Mouse (Mus musculus) heart, embryonic 15.5 days (tissue): ENCODE results near the gene Rpusd3. TPM values are rescaled to one million over a fixed set of nuclear protein-coding genes. Genes with fewer than 3 reads are reported as not detected.

Experiments used
- ATAC-seq: fragments of 200-750 bp; cut with Nextera tagmentation; replicated peaks from 2 replicates; pipeline ENCODE4 v1.8.0; 2017; ENCODE audit warnings: low read depth, moderate TSS enrichment; ENCODE audit not compliant: insufficient number of reproducible peaks, insufficient read depth, low FRiP score
- H3K27ac ChIP-seq: fragments of 300-500 bp; sonication (generic); 2 replicates; pipeline ENCODE4 v1.5.1; 2015; ENCODE audit warnings: mild to moderate bottlenecking, inconsistent platforms
- H3K27me3 ChIP-seq: fragments of 300-500 bp; sonication (generic); 2 replicates; pipeline ENCODE4 v1.6.1; 2015; ENCODE audit warnings: inconsistent platforms
- H3K36me3 ChIP-seq: fragments of 300-500 bp; sonication (generic); 2 replicates; pipeline ENCODE4 v1.6.1; 2015; ENCODE audit warnings: mild to moderate bottlenecking, inconsistent platforms
- H3K4me1 ChIP-seq: fragments of 300-500 bp; sonication (generic); replicated peaks from 2 replicates; pipeline ENCODE4 v1.6.1; 2015; ENCODE audit warnings: inconsistent platforms
- H3K4me2 ChIP-seq: fragments of 300-500 bp; sonication (generic); 2 replicates; pipeline ENCODE4 v1.6.1; 2015; ENCODE audit warnings: inconsistent platforms, mild to moderate bottlenecking, moderate library complexity
- H3K4me3 ChIP-seq: fragments of 300-500 bp; sonication (generic); 2 replicates; pipeline ENCODE4 v1.5.1; 2015; ENCODE audit warnings: mild to moderate bottlenecking, inconsistent platforms
- H3K9ac ChIP-seq: fragments of 300-500 bp; sonication (generic); 2 replicates; pipeline ENCODE4 v1.6.1; 2015; ENCODE audit warnings: mild to moderate bottlenecking, inconsistent platforms
- H3K9me3 ChIP-seq: fragments of 300-500 bp; sonication (generic); replicated peaks from 2 replicates; pipeline ENCODE4 v1.6.1; 2016; ENCODE audit warnings: inconsistent platforms
- WGBS: fragments of 180-500 bp; shearing (Covaris S2); methylation state at CpG from one replicate; pipeline ENCODE4 v1.1.7; 2015; ENCODE audit warnings: mixed read lengths; 5-methylcytosine and 5-hydroxymethylcytosine counted together
- polyA plus RNA-seq: library from polyadenylated mRNA; unstranded; fragments of >200 nt; fragmentation: Nextera tagmentation; extraction: Ambion mirVana; gene quantifications from 2 replicates; pipeline ENCODE4 v1.2.1, GENCODE M21; 2015

Rpusd3 gene
- polyA plus RNA-seq, 1 experiment from 2014 or later, result 9.5 TPM

DNA sequence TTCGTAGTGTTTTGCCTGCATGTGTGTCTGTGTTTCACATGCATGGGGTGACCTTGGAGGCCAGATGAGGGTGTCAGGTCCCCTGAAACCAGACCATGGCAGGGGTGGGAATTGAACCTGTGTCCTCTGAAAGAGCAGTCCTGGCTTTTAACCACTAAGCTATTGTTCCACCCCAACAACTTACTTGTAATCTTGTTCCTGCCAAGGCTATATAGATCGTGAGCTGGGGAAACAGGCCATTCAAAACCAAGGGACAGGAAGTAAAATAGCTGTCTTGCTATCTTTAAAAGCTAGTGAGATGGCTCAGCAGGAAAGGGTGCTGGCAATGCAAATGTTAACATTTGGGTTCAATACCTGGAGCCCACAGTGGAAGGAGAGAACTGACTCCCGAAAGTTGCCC is 10.8 kb upstream of the Rpusd3 start:
- Histone ChIP-seq H3K4me2 (no peak overlapping the region), H3K27ac (no peak overlapping the region), H3K4me3 (no peak overlapping the region), H3K9me3 (no peaks in the 10 kb centered on the region), H3K4me1 (0 out of 2 replicates have a peak, but pooled peaks cover 2% of the 10 kb centered on the region), H3K27me3 (no peaks in the 10 kb centered on the region), H3K9ac (no peak overlapping the region), H3K36me3 (no peaks in the 10 kb centered on the region)
- no peak for ATAC-seq
- 67% methylated on average over 3 of the region's 3 CpGs for WGBS

DNA sequence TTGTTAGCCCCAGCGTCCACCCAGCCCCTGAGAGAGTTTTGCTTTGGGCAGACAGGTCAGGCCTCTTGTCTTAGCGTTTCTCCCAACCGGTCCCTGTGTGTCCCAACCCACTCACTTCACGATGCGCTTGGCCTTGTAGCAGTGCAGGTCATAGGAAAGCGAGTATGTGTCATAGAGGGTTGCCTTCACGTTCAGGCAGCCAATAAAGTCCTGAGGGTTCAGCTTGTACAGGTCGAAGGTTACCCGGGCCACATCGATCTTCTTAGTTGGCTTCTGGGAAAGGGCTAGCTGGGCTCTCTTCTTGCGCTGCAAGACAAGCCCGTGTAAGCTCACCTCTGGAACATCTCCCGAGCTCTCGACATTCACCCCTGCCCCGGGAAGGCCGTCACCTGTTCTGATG is 8.9 kb upstream of the Rpusd3 start:
- Histone ChIP-seq H3K27me3 (no peaks in the 10 kb centered on the region), H3K9me3 (no peaks in the 10 kb centered on the region), H3K4me1 (0 out of 2 replicates have a peak, but pooled peaks cover 2% of the 10 kb centered on the region), H3K27ac (no peak overlapping the region), H3K4me2 (no peak overlapping the region), H3K4me3 (no peak overlapping the region), H3K9ac (no peak overlapping the region), H3K36me3 (no peaks in the 10 kb centered on the region)
- no peak for ATAC-seq
- WGBS, result 88% methylated on average over 16 of the region's 16 CpGs

DNA sequence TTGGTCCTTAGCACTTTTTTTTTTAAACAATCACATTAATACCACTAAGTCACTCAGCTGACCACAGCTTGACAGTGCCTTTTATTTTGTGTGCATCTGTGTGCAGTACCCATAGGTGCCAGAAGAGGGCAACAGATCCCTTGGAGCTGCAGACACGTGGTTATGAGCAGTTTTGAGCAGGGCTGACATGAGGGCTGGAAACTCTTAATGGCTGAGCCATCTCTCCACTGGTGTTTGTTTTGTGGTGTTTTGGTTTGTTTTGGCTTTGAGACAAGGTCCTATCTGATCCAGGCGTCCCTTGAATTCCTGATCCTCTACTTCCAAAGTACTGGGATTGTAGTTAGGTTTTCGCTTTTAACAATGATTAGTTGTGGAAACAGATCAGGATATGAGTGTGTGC is 8.3 kb upstream of the Rpusd3 start:
- H3K9ac ChIP-seq, result no peak overlapping the region
- H3K4me2 ChIP-seq, result no peak overlapping the region
- H3K9me3 ChIP-seq, result no peaks in the 10 kb centered on the region
- no peaks in the 10 kb centered on the region for H3K27me3 ChIP-seq
- ATAC-seq, result no peak
- H3K36me3 ChIP-seq, result no peaks in the 10 kb centered on the region
- H3K4me3 ChIP-seq, result no peak overlapping the region
- H3K4me1 ChIP-seq, result 0 out of 2 replicates have a peak, but pooled peaks cover 2% of the 10 kb centered on the region
- H3K27ac ChIP-seq, result no peak overlapping the region
- WGBS, result 56% methylated on average over 3 of the region's 3 CpGs

DNA sequence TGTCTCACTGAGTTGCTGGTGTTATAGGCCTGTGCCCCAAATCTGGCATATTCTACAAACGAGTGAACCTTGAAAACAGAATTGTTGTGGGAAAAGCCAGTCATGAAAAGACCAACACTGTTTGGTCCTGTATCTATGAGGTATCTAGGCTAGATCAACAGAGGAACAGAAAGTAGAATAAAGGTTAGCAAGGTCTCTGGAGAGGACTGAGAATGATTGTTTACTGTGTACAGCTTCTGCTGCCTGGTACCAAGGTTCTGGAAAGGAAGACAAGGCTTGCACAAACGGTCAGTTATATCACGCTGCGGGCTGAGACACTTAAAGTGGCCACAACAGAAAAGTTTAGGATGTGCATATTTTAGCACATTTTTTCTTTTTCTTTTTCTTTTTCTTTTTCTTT is 7.6 kb upstream of the Rpusd3 start:
- Histone ChIP-seq H3K4me1 (no peaks in the 10 kb centered on the region), H3K9me3 (no peaks in the 10 kb centered on the region), H3K9ac (no peak overlapping the region), H3K27ac (no peak overlapping the region), H3K36me3 (no peaks in the 10 kb centered on the region), H3K27me3 (no peaks in the 10 kb centered on the region), H3K4me3 (no peak overlapping the region), H3K4me2 (no peak overlapping the region)
- 84% methylated on average over 4 of the region's 4 CpGs for WGBS
- no peak for ATAC-seq

DNA sequence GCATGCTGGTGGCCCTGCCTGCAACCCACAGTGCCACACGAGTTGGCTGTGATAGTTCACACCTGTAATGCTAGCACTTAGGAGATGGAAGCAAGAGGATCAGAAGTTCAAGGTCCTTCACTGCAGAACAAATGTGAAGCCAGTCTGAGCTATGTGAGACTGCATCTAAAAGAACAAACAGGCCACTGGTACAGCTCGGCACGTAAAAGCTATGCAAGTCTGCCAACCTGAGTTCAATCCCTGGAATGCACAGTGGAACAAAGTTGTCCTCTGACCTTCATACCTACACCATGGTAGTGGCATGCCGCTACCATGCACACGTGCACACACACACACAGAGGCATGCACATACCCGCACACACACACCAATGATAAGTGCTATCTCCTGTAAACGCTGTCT is 5.0 kb upstream of the Rpusd3 start:
- Histone ChIP-seq H3K27me3 (no peaks in the 10 kb centered on the region), H3K27ac (no peak overlapping the region), H3K9me3 (no peaks in the 10 kb centered on the region), H3K9ac (no peak overlapping the region), H3K36me3 (no peaks in the 10 kb centered on the region), H3K4me3 (no peak overlapping the region), H3K4me1 (peaks cover 4% of the 10 kb centered on the region), H3K4me2 (no peak overlapping the region)
- WGBS, result 81% methylated on average over 7 of the region's 7 CpGs
- no peak for ATAC-seq

DNA sequence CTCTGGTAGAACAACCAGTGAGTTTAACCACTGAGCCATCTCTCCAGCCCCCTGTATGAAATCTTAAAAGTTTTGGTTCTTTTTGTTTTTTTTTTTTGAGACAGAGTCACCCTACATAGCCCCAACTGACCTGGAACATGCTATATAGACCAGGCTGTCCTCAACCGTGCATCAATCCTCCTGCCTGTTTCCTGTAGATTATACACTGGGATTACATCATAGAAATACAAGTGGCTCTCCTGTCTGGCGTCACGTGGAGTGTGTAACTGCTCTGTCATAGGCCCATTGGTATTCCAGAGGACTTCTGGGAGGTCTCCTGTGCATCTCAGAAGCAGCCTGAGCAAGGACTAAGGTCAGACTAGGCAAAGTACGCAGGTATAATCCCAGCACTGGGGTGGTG is 3.9 kb upstream of the Rpusd3 start:
- H3K4me1 ChIP-seq, result peaks cover 11% of the 10 kb centered on the region
- no peak overlapping the region for H3K9ac ChIP-seq
- H3K36me3 ChIP-seq, result no peaks in the 10 kb centered on the region
- H3K9me3 ChIP-seq, result no peaks in the 10 kb centered on the region
- 60% methylated on average over 4 of the region's 4 CpGs for WGBS
- H3K4me2 ChIP-seq, result no peak overlapping the region
- ATAC-seq, result no peak
- H3K27ac ChIP-seq, result no peak overlapping the region
- H3K4me3 ChIP-seq, result no peak overlapping the region
- no peaks in the 10 kb centered on the region for H3K27me3 ChIP-seq

DNA sequence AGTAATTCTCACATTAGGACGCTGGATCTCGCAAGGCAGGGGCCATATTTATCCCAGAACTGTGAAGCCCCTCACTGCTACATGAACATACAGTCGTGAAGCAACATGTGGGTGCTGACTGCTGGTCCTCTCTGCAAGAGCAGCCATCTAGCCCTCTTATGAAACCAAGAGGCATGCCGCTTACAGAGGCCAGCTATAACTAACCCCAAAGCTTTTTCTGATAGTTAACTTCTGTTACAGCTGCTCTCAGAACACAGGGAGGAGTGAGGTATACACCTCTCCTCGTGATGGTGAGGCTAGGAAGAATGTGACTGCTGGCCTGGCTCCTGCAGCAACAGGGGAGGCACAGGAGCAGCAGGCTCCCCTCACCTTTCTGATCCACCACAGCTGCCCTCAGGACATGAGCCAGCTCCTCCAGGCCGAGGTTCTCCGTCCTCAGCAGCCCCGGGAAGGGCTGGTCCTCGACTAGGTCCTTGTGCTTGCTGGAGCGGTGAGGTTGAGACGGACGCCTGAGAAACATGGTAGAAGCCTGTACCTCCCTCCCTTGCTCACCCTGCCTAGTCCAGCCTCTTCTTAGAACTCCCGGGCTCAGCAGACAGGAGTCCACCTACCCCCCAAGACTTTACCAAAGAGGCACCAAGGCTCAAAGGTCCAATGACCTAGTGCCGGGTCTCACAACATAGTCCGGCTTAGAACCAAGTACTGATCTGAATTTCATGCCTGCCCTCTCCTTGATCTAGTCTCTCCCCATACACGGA is 520 bp downstream of the Rpusd3 start:
- Histone ChIP-seq H3K36me3 (no peaks in the 10 kb centered on the region; the same call in 1 of the 2 replicates), H3K27ac (no peak overlapping the region), H3K4me1 (peaks cover 15% of the 10 kb centered on the region), H3K9me3 (no peaks in the 10 kb centered on the region), H3K27me3 (no peaks in the 10 kb centered on the region), H3K4me2 (peak overlapping the region; percentile 86), H3K9ac (peak overlapping the region; percentile 69), H3K4me3 (peak overlapping the region; percentile 66)
- peak; percentile 49 for ATAC-seq
- WGBS, result 13% methylated on average over 16 of the region's 16 CpGs

DNA sequence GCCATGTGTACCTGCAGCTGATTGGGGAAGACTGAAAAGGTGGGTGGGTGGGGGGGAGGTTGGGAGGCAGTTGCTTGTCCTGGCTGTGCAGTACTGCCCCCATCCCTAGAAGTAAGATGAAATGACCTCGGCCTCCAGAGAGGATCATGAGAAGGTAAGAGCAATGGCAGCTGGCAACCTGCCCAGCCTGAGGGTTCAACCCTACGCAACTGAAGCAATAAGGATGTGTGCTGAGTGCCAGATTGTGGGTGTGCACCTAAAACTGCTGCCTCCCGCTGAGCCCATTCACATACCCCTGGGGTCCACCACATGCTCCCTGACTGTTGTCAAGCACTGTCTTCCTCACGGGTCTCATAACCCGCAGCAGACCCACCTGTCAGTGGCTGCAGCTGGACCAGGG is 2.7 kb downstream of the Rpusd3 start:
- H3K4me2 ChIP-seq, result no peak overlapping the region
- peaks cover 15% of the 10 kb centered on the region for H3K4me1 ChIP-seq
- H3K4me3 ChIP-seq, result no peak overlapping the region
- no peaks in the 10 kb centered on the region; the same call in 1 of the 2 replicates for H3K36me3 ChIP-seq
- no peak overlapping the region for H3K9ac ChIP-seq
- H3K27ac ChIP-seq, result no peak overlapping the region
- no peak for ATAC-seq
- WGBS, result 67% methylated on average over 5 of the region's 5 CpGs
- H3K9me3 ChIP-seq, result no peaks in the 10 kb centered on the region
- H3K27me3 ChIP-seq, result no peaks in the 10 kb centered on the region

DNA sequence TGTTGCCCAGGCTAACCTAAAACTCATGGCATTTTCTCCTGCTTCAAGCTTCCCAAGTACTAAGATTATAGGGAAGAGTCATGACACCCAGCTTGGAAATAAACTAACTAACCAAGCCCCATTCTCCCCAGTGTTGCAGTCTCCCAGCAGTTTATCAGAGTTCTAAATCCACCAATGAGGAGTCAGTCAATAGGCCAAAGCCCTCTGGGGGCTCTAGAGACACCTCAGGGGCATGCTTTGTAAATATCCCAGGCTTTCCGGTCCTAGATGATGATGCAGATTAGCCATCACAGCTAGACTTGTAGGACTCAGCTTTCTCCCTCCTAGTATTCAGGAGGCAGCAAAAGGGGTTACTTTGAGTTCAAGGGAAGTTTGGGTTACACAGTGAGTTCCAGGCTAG is 9.1 kb downstream of the Rpusd3 start:
- 77% methylated on average over 1 of the region's 1 CpGs for WGBS
- H3K4me1 ChIP-seq, result no peaks in the 10 kb centered on the region
- ATAC-seq, result no peak

DNA sequence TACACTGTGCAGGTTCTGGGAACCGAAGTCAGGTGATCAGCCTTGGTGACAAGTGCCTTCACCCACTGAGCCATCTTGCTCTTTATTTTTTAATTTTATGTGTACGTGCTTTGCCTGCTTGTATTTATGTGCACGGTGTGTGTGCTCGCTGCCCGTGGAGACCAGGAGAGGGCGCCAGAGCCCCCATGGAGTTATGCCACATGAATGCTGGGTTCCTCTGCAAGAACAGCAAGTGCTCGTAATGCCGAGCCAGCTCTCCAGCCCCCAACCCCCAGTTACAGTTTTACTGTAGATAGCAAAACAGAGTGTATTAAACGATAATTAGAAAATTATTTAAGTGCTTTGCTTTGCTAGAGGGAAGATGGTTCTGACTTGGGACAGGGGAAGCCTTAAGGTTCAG is 12.5 kb downstream of the Rpusd3 start:
- H3K9me3 ChIP-seq, result no peaks in the 10 kb centered on the region
- 76% methylated on average over 9 of the region's 9 CpGs for WGBS
- H3K9ac ChIP-seq, result no peak overlapping the region
- H3K36me3 ChIP-seq, result no peaks in the 10 kb centered on the region
- H3K4me2 ChIP-seq, result no peak overlapping the region
- ATAC-seq, result no peak
- H3K4me1 ChIP-seq, result no peaks in the 10 kb centered on the region
- H3K4me3 ChIP-seq, result no peak overlapping the region
- H3K27ac ChIP-seq, result no peak overlapping the region
- H3K27me3 ChIP-seq, result no peaks in the 10 kb centered on the region

More for the DNA sequence above, 9.1 kb downstream of the Rpusd3 start:
- H3K9me3 ChIP-seq, result no peaks in the 10 kb centered on the region
- H3K36me3 ChIP-seq, result no peaks in the 10 kb centered on the region
- H3K27ac ChIP-seq, result no peak overlapping the region
- H3K4me2 ChIP-seq, result no peak overlapping the region
- no peak overlapping the region for H3K4me3 ChIP-seq
- no peaks in the 10 kb centered on the region for H3K27me3 ChIP-seq
- H3K9ac ChIP-seq, result no peak overlapping the region

DNA sequence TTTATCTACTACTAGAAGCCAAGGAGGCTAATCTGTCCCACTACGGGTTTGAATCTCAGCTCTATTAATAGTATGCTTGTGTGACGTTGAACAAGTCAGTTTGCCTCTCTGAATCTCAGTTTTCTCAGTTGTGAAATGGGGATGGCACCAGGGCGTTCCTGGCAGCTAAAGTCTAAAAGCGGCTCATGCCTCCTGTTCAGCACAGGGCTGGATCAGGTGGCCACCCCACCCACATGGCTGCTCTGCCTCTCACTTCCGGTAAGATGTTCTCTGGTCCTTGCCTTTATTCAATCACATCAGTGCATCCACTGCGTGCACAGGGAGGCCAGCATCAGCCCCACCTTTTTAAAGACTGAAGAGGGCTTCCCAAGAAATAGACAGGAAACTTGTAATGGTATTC is 13.7 kb downstream of the Rpusd3 start:
- Histone ChIP-seq H3K36me3 (no peaks in the 10 kb centered on the region), H3K9me3 (no peaks in the 10 kb centered on the region), H3K27ac (no peak overlapping the region), H3K4me3 (no peak overlapping the region), H3K9ac (no peak overlapping the region), H3K27me3 (no peaks in the 10 kb centered on the region), H3K4me2 (no peak overlapping the region), H3K4me1 (no peaks in the 10 kb centered on the region)
- no peak for ATAC-seq
- 66% methylated on average over 6 of the region's 6 CpGs for WGBS
